Mouse (Mus musculus) cortical plate, adult 2 months (tissue): ENCODE data around the gene Dgcr6. TPM values are rescaled to one million over a fixed set of nuclear protein-coding genes. Genes with fewer than 3 reads are reported as not detected.

ENCODE experiments used
- H3K27ac ChIP-seq: fragments of 200-500 bp; 2 replicates; pipeline ENCODE4 v1.5.1; 2012; ENCODE audit warnings: low read length, control low read depth, inconsistent platforms; ENCODE audit not compliant: insufficient read depth
- H3K4me1 ChIP-seq: fragments of 200-500 bp; 2 replicates; pipeline ENCODE4 v1.6.1; 2011; ENCODE audit warnings: low read length; ENCODE audit not compliant: control insufficient read depth, insufficient read depth
- H3K4me3 ChIP-seq: fragments of 200-500 bp; 2 replicates; pipeline ENCODE4 v1.5.1; 2011; ENCODE audit warnings: mild to moderate bottlenecking, low read length, control low read depth; ENCODE audit not compliant: insufficient read depth
- CTCF ChIP-seq: fragments of 200-500 bp; IDR thresholded peaks from 2 replicates; pipeline ENCODE4 v1.5.1; 2011; ENCODE audit warnings: mild to moderate bottlenecking, control low read depth, low read length; ENCODE audit not compliant: insufficient read depth; ENCODE audit errors: extremely low read depth
- POLR2A ChIP-seq: fragments of 200-500 bp; IDR thresholded peaks from 2 replicates; pipeline ENCODE4 v1.6.1; 2011; ENCODE audit warnings: mild to moderate bottlenecking, low read length, control low read depth; ENCODE audit not compliant: insufficient read depth; ENCODE audit errors: extremely low read depth
- polyA plus RNA-seq: library from polyadenylated mRNA; depleted of rRNA; stranded (reverse); fragments of >200 nt; gene quantifications from 2 replicates; pipeline ENCODE4 v1.2.3, GENCODE M21; 2012

Dgcr6 gene
- polyA plus RNA-seq, 1 experiment: 113 TPM

DNA sequence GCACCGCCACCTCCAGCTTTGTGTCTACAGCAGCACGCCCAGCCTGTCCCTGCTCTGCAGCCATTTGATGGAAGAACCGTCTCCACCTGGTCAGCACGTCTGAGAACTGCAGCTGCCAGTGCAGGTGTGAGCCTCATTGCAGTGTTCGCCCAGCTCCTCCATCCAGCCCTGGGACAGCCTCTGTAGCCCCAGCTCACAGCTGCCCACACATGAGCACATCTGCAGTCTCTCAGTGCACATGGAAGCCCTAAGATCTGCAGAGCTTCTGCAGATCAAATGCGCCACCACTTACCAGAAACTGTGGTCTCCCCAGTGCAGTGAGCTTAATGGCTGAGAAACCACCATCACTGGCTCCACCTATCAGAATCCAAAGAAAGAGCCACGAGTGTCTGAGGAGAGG lies 27.5 kb downstream of the Dgcr6 start:
- TF ChIP-seq POLR2A (no peak), CTCF (no peak)
- H3K27ac ChIP-seq: no peak overlapping the region
- H3K4me1 ChIP-seq: no peaks in the 10 kb centered on the region
- no peak overlapping the region for H3K4me3 ChIP-seq

DNA sequence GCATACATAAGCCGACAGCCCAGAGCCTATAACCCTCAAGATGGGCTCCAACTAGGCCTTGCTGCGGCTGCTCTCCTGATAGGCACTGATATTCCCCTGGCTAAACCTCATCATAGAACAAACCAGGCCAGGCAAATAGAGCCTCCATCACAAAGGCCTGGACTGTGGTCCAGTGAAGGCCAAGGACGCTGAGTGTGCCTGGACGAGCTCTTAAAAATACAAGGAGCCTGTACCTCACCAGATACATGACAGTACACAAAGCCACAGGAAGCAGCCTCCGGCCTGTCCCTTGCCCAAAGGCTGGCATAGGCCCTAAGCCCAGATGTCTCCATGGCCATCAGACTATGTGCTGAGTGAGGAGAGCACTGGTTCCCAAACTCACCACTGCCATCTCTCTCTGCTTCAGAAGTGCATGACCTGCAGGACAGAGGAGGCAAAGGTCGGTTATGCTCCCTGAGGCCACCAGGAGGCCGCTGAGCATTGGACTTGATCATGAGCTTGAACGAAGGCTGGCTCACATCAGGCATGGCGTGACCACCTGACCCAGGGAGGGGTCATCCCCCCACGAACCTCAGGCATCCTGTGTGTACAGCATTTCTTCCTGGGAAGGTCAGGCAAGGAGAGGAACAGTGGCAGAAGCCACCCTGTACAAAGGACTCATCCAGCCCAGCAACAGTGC lies 28.6 kb downstream of the Dgcr6 start:
- H3K4me3 ChIP-seq: no peak overlapping the region
- no peaks in the 10 kb centered on the region for H3K4me1 ChIP-seq
- H3K27ac ChIP-seq: 0 out of 2 replicates have a peak overlapping the region, but pooled peaks have one; percentile 17
- TF ChIP-seq POLR2A (no peak), CTCF (no peak)

DNA sequence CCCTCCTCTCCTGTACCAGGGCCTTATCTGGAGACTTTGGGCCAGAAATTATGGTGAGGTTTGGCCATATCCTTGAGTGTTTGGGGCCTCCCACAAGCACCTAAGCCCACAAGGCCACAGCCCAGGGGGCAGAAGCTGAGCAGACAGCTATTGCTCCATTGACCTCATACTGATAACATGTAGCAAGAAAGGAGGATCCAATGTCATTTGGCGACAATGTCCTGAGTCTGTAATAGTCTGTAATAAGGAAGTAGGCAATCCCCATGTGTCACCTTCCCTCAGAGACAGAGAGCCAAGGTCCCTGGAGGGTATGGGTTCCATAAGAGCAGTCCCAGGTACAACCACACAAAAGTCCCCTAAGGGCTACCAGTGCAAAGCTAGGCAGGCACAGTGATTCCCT lies 29.6 kb downstream of the Dgcr6 start:
- H3K4me1 ChIP-seq: no peaks in the 10 kb centered on the region
- TF ChIP-seq CTCF (no peak), POLR2A (no peak)
- no peak overlapping the region for H3K4me3 ChIP-seq
- H3K27ac ChIP-seq: peak overlapping the region; percentile 17

DNA sequence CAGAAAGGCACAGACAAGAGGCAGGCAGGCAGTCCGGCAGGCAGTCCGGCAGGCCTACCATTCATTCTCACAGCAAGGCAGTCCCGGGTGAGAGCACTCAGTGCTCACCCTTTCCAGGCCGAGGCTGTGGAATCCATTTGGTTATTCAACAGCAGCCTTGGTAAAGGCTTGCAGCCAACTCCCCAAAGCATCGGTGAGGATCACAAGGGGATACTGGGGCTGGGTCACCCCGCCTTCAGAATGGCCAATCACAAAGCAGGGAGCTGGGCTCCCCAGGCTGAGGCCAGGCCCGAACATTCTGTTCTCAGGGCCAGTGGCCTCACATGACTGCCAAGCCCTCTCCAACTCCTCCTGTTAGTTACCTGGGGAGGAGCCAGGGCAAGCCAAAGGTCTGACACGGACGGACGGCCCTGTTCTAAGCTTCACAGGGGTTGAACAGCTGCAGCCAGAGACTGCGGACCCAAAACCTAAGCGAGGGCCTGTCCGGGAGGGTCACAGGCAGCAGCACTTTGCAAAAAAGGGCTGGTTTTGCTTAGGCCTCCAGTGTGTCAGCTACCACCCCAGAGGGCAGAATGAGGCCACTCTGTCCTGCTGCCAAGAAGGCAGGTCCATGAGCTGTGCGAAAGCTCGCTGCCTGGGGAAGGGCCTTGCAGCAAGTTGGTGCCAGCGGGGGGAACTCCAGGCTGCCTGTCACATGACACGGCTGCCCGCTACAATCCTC lies 30.7 kb downstream of the Dgcr6 start:
- TF ChIP-seq POLR2A (no peak), CTCF (no peak)
- no peak overlapping the region for H3K4me3 ChIP-seq
- H3K4me1 ChIP-seq: no peaks in the 10 kb centered on the region
- H3K27ac ChIP-seq: peak overlapping the region; percentile 14

GRCm38 (mm10) chr16:18084262-18084661 lies 31.6 kb downstream of the Dgcr6 start:
- Histone ChIP-seq H3K27ac (0 out of 2 replicates have a peak overlapping the region, but pooled peaks have one; percentile 14), H3K4me1 (no peaks in the 10 kb centered on the region), H3K4me3 (no peak overlapping the region)
- no peak for TF ChIP-seq POLR2A
- no peak for TF ChIP-seq CTCF

DNA sequence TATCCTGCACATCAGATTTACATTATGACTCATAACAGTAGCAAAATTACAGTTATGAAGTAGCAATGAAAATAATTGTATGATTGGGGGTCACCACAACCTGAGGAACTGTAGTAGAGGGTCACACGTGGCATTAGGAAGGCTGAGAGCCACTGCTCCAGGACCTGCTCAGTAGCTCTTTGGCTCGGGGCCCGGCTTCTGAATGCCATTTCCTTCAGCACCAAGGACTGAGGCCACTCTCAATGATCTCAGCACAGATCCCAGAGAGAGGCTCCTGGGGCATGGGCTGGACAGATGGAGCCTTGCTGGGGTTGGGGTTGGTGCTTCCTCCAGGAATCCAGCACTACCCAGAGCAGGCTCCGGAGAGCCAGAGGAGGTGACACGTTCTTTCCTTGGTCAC lies 34.4 kb downstream of the Dgcr6 start:
- H3K4me3 ChIP-seq: peak overlapping the region; percentile 48
- H3K27ac ChIP-seq: no peak overlapping the region
- no peaks in the 10 kb centered on the region for H3K4me1 ChIP-seq
- TF ChIP-seq POLR2A: peak; percentile 31; the same call in 1 of the 2 replicates
- no peak for TF ChIP-seq CTCF

- H3K4me3 ChIP-seq: no peak overlapping the region
- no peak overlapping the region for H3K27ac ChIP-seq
- H3K4me1 ChIP-seq: no peaks in the 10 kb centered on the region
- TF ChIP-seq POLR2A (no peak), CTCF (no peak)
Measured at GRCm38 (mm10) chr16:18096348-18096747, 43.7 kb downstream of the Dgcr6 start.

DNA sequence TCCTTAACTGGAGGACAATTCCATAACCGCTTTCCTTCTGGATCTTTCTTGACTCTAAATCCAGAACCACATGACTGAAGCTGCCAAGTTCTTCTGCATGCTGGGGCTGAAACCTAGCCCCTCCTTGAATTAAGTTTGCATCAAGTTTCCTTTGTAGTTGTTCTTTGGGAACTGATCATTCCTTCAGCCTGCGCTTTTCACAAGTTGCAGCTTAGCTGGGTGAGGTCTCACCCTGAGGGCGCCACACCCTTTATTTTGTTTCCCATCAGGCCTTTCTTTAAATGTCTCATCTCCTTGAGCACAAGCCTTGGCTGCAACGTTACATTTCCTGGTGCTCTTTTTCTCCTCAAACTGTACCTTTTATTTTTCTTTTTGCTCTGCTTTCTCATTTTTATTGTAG lies 50.2 kb downstream of the Dgcr6 start:
- TF ChIP-seq CTCF: no peak
- no peak for TF ChIP-seq POLR2A
- no peak overlapping the region for H3K27ac ChIP-seq
- no peaks in the 10 kb centered on the region for H3K4me1 ChIP-seq
- H3K4me3 ChIP-seq: no peak overlapping the region

DNA sequence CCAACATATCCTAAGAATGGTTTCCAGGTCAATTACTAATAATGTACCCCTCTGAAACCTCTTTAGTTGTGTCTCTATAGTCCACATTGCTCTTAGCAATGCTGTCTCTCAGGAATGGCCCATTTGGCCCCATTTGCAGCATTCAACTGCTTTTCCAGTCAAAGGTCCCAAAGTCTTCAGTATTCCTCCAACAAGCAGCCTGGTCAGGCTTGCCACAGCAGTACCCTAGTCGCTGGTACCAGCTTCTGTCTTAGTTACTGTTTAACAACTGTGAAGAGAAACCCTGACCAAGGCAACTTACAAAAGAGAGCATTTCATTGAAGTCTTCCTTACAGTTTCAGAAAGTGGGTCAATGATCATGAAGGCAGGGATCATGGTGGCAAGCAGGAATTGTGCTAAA lies 50.7 kb downstream of the Dgcr6 start:
- Histone ChIP-seq H3K4me3 (no peak overlapping the region), H3K27ac (no peak overlapping the region), H3K4me1 (no peaks in the 10 kb centered on the region)
- TF ChIP-seq POLR2A (no peak), CTCF (no peak)

DNA sequence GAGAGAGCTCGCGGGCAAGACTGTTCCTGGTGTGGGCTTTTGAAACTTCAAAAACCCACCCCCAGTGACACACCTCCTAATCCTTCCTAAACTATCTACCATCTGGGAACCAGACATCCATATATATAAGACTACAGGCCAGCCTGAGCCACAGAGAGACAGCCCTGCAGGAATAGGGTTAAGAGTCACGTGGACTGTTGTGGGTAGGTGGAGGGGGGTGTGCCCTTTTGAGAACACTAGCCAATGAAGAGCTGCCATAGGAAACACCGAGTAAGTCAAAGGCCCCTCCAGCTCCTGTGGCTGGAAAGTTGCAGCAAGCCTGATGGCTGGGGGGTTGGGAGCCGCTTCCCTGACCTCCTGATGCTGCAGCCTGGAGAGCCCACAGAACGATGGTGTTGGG lies 51.1 kb downstream of the Dgcr6 start:
- H3K4me3 ChIP-seq: no peak overlapping the region

More for the DNA sequence above, 51.1 kb downstream of the Dgcr6 start:
- H3K27ac ChIP-seq: no peak overlapping the region
- TF ChIP-seq POLR2A (no peak), CTCF (no peak)
- no peaks in the 10 kb centered on the region for H3K4me1 ChIP-seq
